Mouse (Mus musculus): Measurements from ENCODE around the gene Fcgbp. TPM values are rescaled to one million over a fixed set of nuclear protein-coding genes. Genes with fewer than 3 reads are reported as not detected.
A peak's percentile ranks its signal among the peaks of the same experiment; 100 is the strongest.
"Not testable (repeated sequence)": the region's sequence is repeated elsewhere in the genome, so short reads cannot be mapped to it uniquely, and the experiment has no call there.

The Fcgbp gene
- polyA plus RNA-seq, 1 experiment from 2014 or later: 0.10 TPM

- H3K4me2 ChIP-seq (replicated peaks): no peak overlapping the region
- H3K9ac ChIP-seq (replicated peaks): no peak overlapping the region
- H3K36me3 ChIP-seq: no peaks in the 10 kb centered on the region
- ATAC-seq (replicated peaks): no peak
- no peaks in the 10 kb centered on the region for H3K4me1 ChIP-seq
- H3K27ac ChIP-seq (replicated peaks): no peak overlapping the region
- no peaks in the 10 kb centered on the region for H3K27me3 ChIP-seq
- WGBS: 95% methylated on average over 16 of the region's 16 CpGs
- H3K4me3 ChIP-seq: no peak overlapping the region
- H3K9me3 ChIP-seq: no peaks in the 10 kb centered on the region
Observed at GRCm38 (mm10) chr7:28099101-28099500, 28.1 kb downstream of the Fcgbp start.

DNA sequence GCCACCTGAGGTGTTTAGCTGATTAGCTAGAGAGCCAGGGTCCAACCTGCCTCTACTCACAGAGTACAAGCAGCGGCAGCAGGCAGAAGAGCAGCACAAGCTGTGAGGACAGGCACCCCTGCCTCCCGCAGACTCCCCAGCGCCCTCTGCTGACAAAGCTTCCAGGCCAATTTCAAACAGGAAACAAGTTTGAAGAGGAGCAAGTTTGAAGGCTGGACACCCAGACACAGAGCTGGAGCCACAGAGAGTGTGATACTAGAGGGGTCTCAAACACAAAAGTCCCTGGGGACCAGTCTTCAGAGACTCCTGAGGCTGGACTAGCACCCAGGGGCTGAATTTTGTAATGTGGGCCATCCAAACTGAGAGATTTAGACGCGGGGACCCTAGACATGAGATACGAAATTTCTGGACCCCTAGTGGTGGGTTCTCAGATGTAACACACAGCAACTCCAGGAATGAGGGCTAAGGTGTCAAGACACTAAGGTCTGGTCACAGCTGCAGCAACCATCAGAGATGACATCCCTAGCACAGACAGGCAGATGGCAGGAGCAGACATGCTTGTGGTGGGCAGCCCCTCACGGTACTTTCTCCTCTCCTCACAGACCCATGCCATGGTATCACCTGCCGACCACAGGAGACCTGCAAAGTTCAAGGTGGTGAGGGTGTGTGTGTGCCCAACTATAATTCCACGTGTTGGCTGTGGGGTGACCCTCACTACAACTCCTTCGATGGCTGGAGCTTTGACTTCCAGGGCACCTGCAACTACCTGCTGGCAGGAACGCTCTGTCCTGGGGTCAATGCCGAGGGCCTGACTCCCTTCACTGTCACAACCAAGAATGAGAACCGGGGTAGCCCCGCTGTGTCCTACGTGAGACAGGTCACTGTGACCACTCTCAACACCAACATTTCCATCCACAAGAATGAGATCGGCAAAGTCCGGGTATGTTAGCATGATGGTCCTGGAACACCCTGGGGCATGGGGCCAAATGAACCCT lies 29.9 kb downstream of the Fcgbp start:
- WGBS: 68% methylated on average over 17 of the region's 17 CpGs
- no peak for ATAC-seq (replicated peaks)

DNA sequence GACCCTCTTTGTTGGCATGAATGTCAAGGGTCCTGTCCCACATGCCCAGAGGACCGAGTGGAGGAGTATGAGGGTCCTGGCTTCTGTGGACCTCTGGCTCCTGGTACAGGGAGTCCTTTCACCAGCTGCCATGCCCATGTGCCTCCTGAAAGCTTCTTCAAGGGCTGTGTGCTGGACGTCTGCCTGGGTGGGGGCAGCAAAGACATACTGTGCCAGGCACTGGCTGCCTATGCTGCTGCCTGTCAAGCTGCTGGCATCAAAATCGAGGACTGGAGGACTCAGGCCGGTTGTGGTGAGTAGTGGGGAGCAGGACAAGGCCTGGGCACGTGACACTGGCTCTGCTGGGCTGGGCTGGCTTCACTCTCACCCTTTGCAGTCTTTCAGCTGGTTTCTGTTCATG lies 31.9 kb downstream of the Fcgbp start:
- H3K4me3 ChIP-seq; H3K27ac ChIP-seq (replicated peaks); H3K4me1 ChIP-seq; H3K36me3 ChIP-seq; H3K4me2 ChIP-seq (replicated peaks); ATAC-seq (replicated peaks); H3K9ac ChIP-seq (replicated peaks); H3K27me3 ChIP-seq; H3K9me3 ChIP-seq: not testable (repeated sequence)
- 42% methylated on average over 5 of the region's 5 CpGs for WGBS

More for the DNA sequence above, 29.9 kb downstream of the Fcgbp start:
- H3K4me2 ChIP-seq (replicated peaks): no peak overlapping the region
- no peaks in the 10 kb centered on the region for H3K9me3 ChIP-seq
- H3K27ac ChIP-seq (replicated peaks): no peak overlapping the region
- H3K4me1 ChIP-seq: 0 out of 2 replicates have a peak, but pooled peaks cover 7% of the 10 kb centered on the region
- no peaks in the 10 kb centered on the region for H3K36me3 ChIP-seq
- no peak overlapping the region for H3K9ac ChIP-seq (replicated peaks)
- H3K4me3 ChIP-seq: no peak overlapping the region
- H3K27me3 ChIP-seq: no peaks in the 10 kb centered on the region

DNA sequence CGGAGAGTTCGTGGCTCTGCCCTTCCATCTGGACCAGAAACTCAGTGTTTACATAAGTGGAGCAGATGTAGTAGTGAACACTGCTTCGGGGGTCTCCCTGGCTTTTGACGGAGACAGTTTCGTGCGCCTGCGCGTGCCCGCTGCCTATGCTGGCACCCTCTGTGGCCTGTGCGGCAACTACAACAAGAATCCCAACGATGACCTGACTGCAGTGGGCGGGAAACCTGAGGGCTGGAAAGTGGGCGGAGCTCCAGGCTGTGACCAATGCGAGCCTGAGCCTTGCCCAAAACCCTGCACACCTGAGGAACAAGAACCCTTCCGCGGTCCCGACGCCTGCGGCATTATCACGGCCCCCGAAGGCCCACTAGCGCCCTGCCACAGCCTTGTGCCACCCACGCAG lies 33.6 kb downstream of the Fcgbp start:
- no peaks in the 10 kb centered on the region for H3K36me3 ChIP-seq
- H3K4me1 ChIP-seq: 0 out of 2 replicates have a peak, but pooled peaks cover 7% of the 10 kb centered on the region
- H3K9ac ChIP-seq (replicated peaks): peak overlapping the region; percentile 30
- no peaks in the 10 kb centered on the region for H3K9me3 ChIP-seq
- no peak overlapping the region for H3K27ac ChIP-seq (replicated peaks)
- peak; percentile 48; the same call in 1 of the 2 replicates for ATAC-seq (replicated peaks)
- no peaks in the 10 kb centered on the region for H3K27me3 ChIP-seq
- peak overlapping the region; percentile 41 for H3K4me2 ChIP-seq (replicated peaks)
- H3K4me3 ChIP-seq: peak overlapping the region; percentile 17
- WGBS: 5% methylated on average over 23 of the region's 23 CpGs

DNA sequence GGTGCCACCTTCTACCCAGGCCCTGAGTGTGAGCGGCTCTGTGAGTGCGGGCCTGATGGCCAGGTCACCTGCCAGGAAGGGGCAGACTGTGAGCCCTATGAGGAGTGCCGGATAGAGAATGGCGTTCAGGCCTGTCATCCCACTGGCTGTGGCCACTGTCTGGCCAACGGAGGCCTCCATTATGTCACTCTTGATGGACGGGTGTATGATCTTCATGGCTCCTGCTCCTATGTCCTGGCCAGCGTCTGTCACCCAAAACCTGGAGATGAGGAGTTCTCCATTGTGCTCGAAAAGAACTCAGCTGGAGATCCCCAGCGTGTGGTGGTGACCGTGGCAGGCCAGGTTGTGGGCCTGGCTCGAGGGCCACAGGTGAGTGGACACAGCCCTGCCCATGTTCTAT lies 35.2 kb downstream of the Fcgbp start:
- Histone ChIP-seq H3K36me3 (no peaks in the 10 kb centered on the region), H3K27ac (replicated peaks) (no peak overlapping the region), H3K4me2 (replicated peaks) (no peak overlapping the region), H3K27me3 (no peaks in the 10 kb centered on the region), H3K9me3 (no peaks in the 10 kb centered on the region), H3K4me1 (0 out of 2 replicates have a peak, but pooled peaks cover 7% of the 10 kb centered on the region), H3K9ac (replicated peaks) (no peak overlapping the region), H3K4me3 (no peak overlapping the region)
- 92% methylated on average over 11 of the region's 11 CpGs for WGBS
- no peak for ATAC-seq (replicated peaks)

- no peak overlapping the region for H3K4me2 ChIP-seq (replicated peaks)
- H3K27ac ChIP-seq (replicated peaks): no peak overlapping the region
- no peaks in the 10 kb centered on the region for H3K36me3 ChIP-seq
- no peaks in the 10 kb centered on the region for H3K27me3 ChIP-seq
- no peak overlapping the region for H3K4me3 ChIP-seq
- H3K9me3 ChIP-seq: no peaks in the 10 kb centered on the region
- H3K9ac ChIP-seq (replicated peaks): no peak overlapping the region
- 75% methylated on average over 2 of the region's 2 CpGs for WGBS
- H3K4me1 ChIP-seq: no peaks in the 10 kb centered on the region
- ATAC-seq (replicated peaks): no peak
Observed at GRCm38 (mm10) chr7:28114648-28115047, 43.6 kb downstream of the Fcgbp start.

- no peaks in the 10 kb centered on the region for H3K27me3 ChIP-seq
- 86% methylated on average over 5 of the region's 5 CpGs for WGBS
- H3K36me3 ChIP-seq: no peaks in the 10 kb centered on the region
- H3K4me2 ChIP-seq (replicated peaks): no peak within 1 kb of the TSS
- no peak within 1 kb of the TSS for H3K4me3 ChIP-seq
- no peak within 1 kb of the TSS for H3K27ac ChIP-seq (replicated peaks)
- ATAC-seq (replicated peaks): no peak
- no peaks in the 10 kb centered on the region for H3K9me3 ChIP-seq
- H3K9ac ChIP-seq (replicated peaks): no peak within 1 kb of the TSS
- H3K4me1 ChIP-seq: no peaks in the 10 kb centered on the region
Observed at GRCm38 (mm10) chr7:28129166-28129565, 58.1 kb downstream of the Fcgbp start, which contains the start of gene 9530053A07Rik. Gene 9530053A07Rik (plus strand): TSS chr7:28129466.

- Histone ChIP-seq H3K4me1 (no peaks in the 10 kb centered on the region), H3K4me3 (no peak overlapping the region), H3K36me3 (no peaks in the 10 kb centered on the region), H3K27ac (replicated peaks) (no peak overlapping the region), H3K27me3 (no peaks in the 10 kb centered on the region), H3K9me3 (no peaks in the 10 kb centered on the region), H3K9ac (replicated peaks) (no peak overlapping the region), H3K4me2 (replicated peaks) (no peak overlapping the region)
- ATAC-seq (replicated peaks): no peak
- 50% methylated on average over 5 of the region's 5 CpGs for WGBS
Observed at GRCm38 (mm10) chr7:28137613-28138012, 66.6 kb downstream of the Fcgbp start.

- Histone ChIP-seq H3K9me3 (no peaks in the 10 kb centered on the region), H3K27me3 (no peaks in the 10 kb centered on the region), H3K4me3 (no peak overlapping the region), H3K9ac (replicated peaks) (no peak overlapping the region), H3K36me3 (no peaks in the 10 kb centered on the region), H3K4me1 (no peaks in the 10 kb centered on the region), H3K27ac (replicated peaks) (no peak overlapping the region), H3K4me2 (replicated peaks) (no peak overlapping the region)
- WGBS: 16% methylated on average over 3 of the region's 3 CpGs
- ATAC-seq (replicated peaks): peak; percentile 55
Observed at GRCm38 (mm10) chr7:28148263-28148662, 77.2 kb downstream of the Fcgbp start.

DNA sequence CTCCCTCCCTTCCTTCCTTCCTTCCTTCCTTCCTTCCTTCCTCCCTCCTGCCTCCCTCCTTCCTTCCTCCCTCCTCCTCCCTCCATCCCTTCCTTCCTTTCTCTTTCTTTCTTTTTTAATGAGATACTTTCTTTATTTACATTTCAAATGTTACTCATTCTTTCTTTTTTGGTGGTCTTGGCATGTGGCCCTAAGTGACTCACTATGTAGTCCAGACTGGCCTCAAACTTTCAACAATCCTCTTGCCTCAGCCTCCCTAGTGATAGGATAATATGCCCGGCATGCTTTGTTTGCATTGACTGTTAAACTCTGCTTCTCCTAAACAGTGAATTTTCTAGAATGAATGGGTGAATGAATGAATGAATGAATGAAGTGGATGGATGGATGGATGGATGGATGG lies 78.8 kb downstream of the Fcgbp start:
- no peaks in the 10 kb centered on the region for H3K36me3 ChIP-seq
- H3K4me2 ChIP-seq (replicated peaks): no peak overlapping the region
- WGBS: 95% methylated on average over 1 of the region's 1 CpGs
- H3K4me3 ChIP-seq: no peak overlapping the region
- H3K9me3 ChIP-seq: no peaks in the 10 kb centered on the region
- H3K4me1 ChIP-seq: no peaks in the 10 kb centered on the region
- no peaks in the 10 kb centered on the region for H3K27me3 ChIP-seq
- H3K27ac ChIP-seq (replicated peaks): no peak overlapping the region
- ATAC-seq (replicated peaks): no peak
- no peak overlapping the region for H3K9ac ChIP-seq (replicated peaks)

DNA sequence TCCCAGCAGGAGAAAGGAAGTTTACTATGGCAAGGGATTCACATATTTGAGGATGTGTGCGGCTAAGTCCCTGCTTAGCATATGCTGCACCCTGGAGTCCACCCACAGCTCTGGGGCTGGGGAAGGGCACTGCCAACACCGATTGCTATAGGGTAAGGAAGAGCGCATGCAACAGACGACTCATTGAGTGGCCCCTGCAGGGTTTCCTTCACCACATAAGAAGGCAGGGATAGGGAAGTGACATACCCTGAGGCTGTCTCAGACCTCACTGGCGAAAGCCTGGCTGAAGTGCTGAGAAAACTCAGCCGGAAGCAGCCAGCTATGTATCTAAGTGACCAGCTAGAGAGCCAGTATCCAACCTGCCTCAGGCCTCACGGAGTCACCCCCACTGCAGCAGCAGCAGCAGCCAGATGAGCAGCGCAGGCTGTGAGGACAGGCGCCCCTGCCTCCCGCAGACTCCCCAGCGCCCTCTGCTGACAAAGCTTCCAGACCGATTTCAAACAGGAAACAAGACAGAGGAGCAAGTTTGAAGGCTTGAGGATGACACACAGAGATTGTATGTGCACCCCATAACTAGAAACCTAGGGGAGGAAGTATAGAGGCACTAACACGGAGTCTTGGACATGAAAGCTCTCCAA lies 80.7 kb downstream of the Fcgbp start:
- H3K9me3 ChIP-seq: no peaks in the 10 kb centered on the region
- no peaks in the 10 kb centered on the region for H3K27me3 ChIP-seq
- no peak overlapping the region for H3K4me3 ChIP-seq
- H3K4me1 ChIP-seq: no peaks in the 10 kb centered on the region
- H3K27ac ChIP-seq (replicated peaks): no peak overlapping the region
- ATAC-seq (replicated peaks): no peak
- no peak overlapping the region for H3K4me2 ChIP-seq (replicated peaks)
- WGBS: 16% methylated on average over 13 of the region's 13 CpGs
- H3K9ac ChIP-seq (replicated peaks): no peak overlapping the region
- H3K36me3 ChIP-seq: no peaks in the 10 kb centered on the region

- WGBS: 34% methylated on average over 5 of the region's 5 CpGs
- ATAC-seq (replicated peaks); H3K27ac ChIP-seq (replicated peaks): not testable (repeated sequence)
Observed at GRCm38 (mm10) chr7:28153595-28153994, 82.6 kb downstream of the Fcgbp start.

More at GRCm38 (mm10) chr7:28153595-28153994, 82.6 kb downstream of the Fcgbp start:
- H3K27me3 ChIP-seq; H3K36me3 ChIP-seq; H3K9me3 ChIP-seq; H3K9ac ChIP-seq (replicated peaks); H3K4me3 ChIP-seq; H3K4me2 ChIP-seq (replicated peaks); H3K4me1 ChIP-seq: not testable (repeated sequence)
